Mouse (Mus musculus) c-Kit-positive CD71-positive TER-119-positive erythroid progenitor cells, embryonic 14.5 days (primary cell): ENCODE results near the gene G0s2.

Experiments used
- DNase-seq: peaks from one replicate; pipeline ENCODE4 v3.0.0-alpha.2; 2013; ENCODE audit warnings: low spot score

The G0s2 gene

GRCm38 (mm10) chr1:193272916-193273601 lies at the start of gene G0s2:
Gene G0s2 (minus strand): TSS chr1:193273217.
- no peak for DNase-seq

- DNase-seq, result no peak
These were observed 47.4 kb upstream of the G0s2 start for GRCm38 (mm10) chr1:193320398-193320797.

- no peak for DNase-seq
These were observed 46.7 kb upstream of the G0s2 start for GRCm38 (mm10) chr1:193319721-193320120.

GRCm38 (mm10) chr1:193317159-193317559 lies 44.1 kb upstream of the G0s2 start:
- no peak for DNase-seq

GRCm38 (mm10) chr1:193316358-193316750 lies 43.3 kb upstream of the G0s2 start:
- DNase-seq, result no peak

- DNase-seq, result no peak
These were observed 42.8 kb upstream of the G0s2 start for GRCm38 (mm10) chr1:193315705-193316357.

GRCm38 (mm10) chr1:193311596-193311995 lies 38.6 kb upstream of the G0s2 start:
- no peak for DNase-seq

- no peak for DNase-seq
These were observed 37.6 kb upstream of the G0s2 start for GRCm38 (mm10) chr1:193310519-193311085.

GRCm38 (mm10) chr1:193309785-193310518 lies 36.9 kb upstream of the G0s2 start:
- DNase-seq, result no peak

GRCm38 (mm10) chr1:193306832-193307231 lies 33.8 kb upstream of the G0s2 start:
- DNase-seq, result no peak

- no peak for DNase-seq
These were observed 32.4 kb upstream of the G0s2 start for GRCm38 (mm10) chr1:193305386-193305785.

- DNase-seq, result no peak
These were observed 30.1 kb upstream of the G0s2 start for GRCm38 (mm10) chr1:193303096-193303495.

GRCm38 (mm10) chr1:193302093-193302405 lies 29.0 kb upstream of the G0s2 start:
- no peak for DNase-seq

- DNase-seq, result no peak
These were observed 28.4 kb upstream of the G0s2 start for GRCm38 (mm10) chr1:193301216-193302092.

GRCm38 (mm10) chr1:193299995-193300394 lies 27.0 kb upstream of the G0s2 start:
- DNase-seq, result no peak

GRCm38 (mm10) chr1:193298141-193298765 lies 25.2 kb upstream of the G0s2 start:
- no peak for DNase-seq

GRCm38 (mm10) chr1:193295920-193296319 lies 22.9 kb upstream of the G0s2 start:
- no peak for DNase-seq

- no peak for DNase-seq
These were observed 20.9 kb upstream of the G0s2 start for GRCm38 (mm10) chr1:193293926-193294325.

GRCm38 (mm10) chr1:193293039-193293438 lies 20.0 kb upstream of the G0s2 start:
- DNase-seq, result no peak

GRCm38 (mm10) chr1:193290686-193291085 lies 17.7 kb upstream of the G0s2 start:
- DNase-seq, result no peak

- DNase-seq, result no peak
These were observed 16.9 kb upstream of the G0s2 start for GRCm38 (mm10) chr1:193289914-193290313.
